Mouse (Mus musculus): ENCODE results near the gene Cacna2d3.

GRCm38 (mm10) chr14:28923180-28923961 lies 798.3 kb downstream of the Cacna2d3 start:
- TF ChIP-seq CTCF (IDR thresholded peaks at IDR 0.05; ENCODE audit: low read depth) (no peak), EP300 (IDR thresholded peaks at IDR 0.05; ENCODE audit: low read depth) (no peak)

All from liver, embryonic 14.5 days (tissue).